Comparison of ENCODE assay signal across 8 mouse cellular contexts in genomic region chr7:127346676-127347075, GRCm38 (mm10). TPM values are rescaled to one million over a fixed set of nuclear protein-coding genes. Genes with fewer than 3 reads are reported as not detected.
DNase-seq lines count a peak whose midpoint lies in the region; ATAC-seq lines count a peak whose summit lies in the region.

No protein-coding gene starts in this region.

- ATAC-seq in forebrain, embryonic 13.5 days: no peak
- no peak for ATAC-seq in kidney, embryonic 15.5 days (replicated peaks; ENCODE audit: low FRiP score)

- H3K4me3 ChIP-seq in forebrain, embryonic 13.5 days: peak overlapping the region; percentile 94
- peak overlapping the region; percentile 85 for H3K4me3 ChIP-seq in kidney, embryonic 15.5 days (replicated peaks)

- intact Hi-C loops in left cerebral cortex, postnatal 14 days (cut with DNase I): no loop called here

- H3K9ac ChIP-seq in forebrain, embryonic 13.5 days: no peak overlapping the region
- H3K9ac ChIP-seq in kidney, embryonic 15.5 days: no peak overlapping the region; the same call in 1 of the 2 replicates

- H3K4me2 ChIP-seq in forebrain, embryonic 13.5 days: peak overlapping the region; percentile 86
- H3K4me2 ChIP-seq in kidney, embryonic 15.5 days: peak overlapping the region; percentile 83

- peaks cover 21% of the 10 kb centered on the region for H3K4me1 ChIP-seq in forebrain, embryonic 13.5 days
- H3K4me1 ChIP-seq in kidney, embryonic 15.5 days: peaks cover 38% of the 10 kb centered on the region

- no peaks in the 10 kb centered on the region for H3K9me3 ChIP-seq in forebrain, embryonic 13.5 days (replicated peaks)
- no peaks in the 10 kb centered on the region for H3K9me3 ChIP-seq in kidney, embryonic 15.5 days (replicated peaks)

- no peak overlapping the region for H3K27ac ChIP-seq in forebrain, embryonic 13.5 days
- H3K27ac ChIP-seq in kidney, embryonic 15.5 days: peak overlapping the region; percentile 99; the same call in 1 of the 2 replicates

- peak; percentile 26 for DNase-seq in embryo, embryonic 11 days
- DNase-seq in embryo, embryonic 9.5 days (ENCODE audit: extremely low spot score): no peak
- DNase-seq in lung, postnatal 10 days: peak; percentile 83
- no peak for DNase-seq in thymus, postnatal 36 days
- no peak for DNase-seq in left cerebral cortex, adult 8-10 months (ENCODE audit: low spot score in 2 of 2)
- DNase-seq in left cerebral cortex, postnatal 14 days (ENCODE audit: low spot score in 2 of 2): no peak

- peaks cover 20% of the 10 kb centered on the region for H3K36me3 ChIP-seq in forebrain, embryonic 13.5 days (ENCODE audit: poor library complexity, severe bottlenecking)
- H3K36me3 ChIP-seq in kidney, embryonic 15.5 days: peaks cover 24% of the 10 kb centered on the region

- 12% methylated on average over 8 of the region's 8 CpGs for WGBS in forebrain, embryonic 13.5 days
- 17% methylated on average over 8 of the region's 8 CpGs for WGBS in kidney, embryonic 15.5 days

- H3K27me3 ChIP-seq in forebrain, embryonic 13.5 days: no peaks in the 10 kb centered on the region
- no peaks in the 10 kb centered on the region for H3K27me3 ChIP-seq in kidney, embryonic 15.5 days

RNA-seq across cellular contexts. Expression of gene Zfp768, which starts 1.3 kb away (rescaled TPM):
- 11.8 and 12.6 TPM in 2 replicates for polyA plus RNA-seq in forebrain, embryonic 13.5 days (2015; fragmentation: Nextera tagmentation; extraction: Ambion mirVana)
- polyA plus RNA-seq in kidney, embryonic 15.5 days (2015; fragmentation: Nextera tagmentation; extraction: Ambion mirVana): 21.5 and 25.1 TPM in 2 replicates
- 10 to 100 TPM; 14.1 to 15.7 (median 15.2) TPM for total RNA-seq in left cerebral cortex, adult 8-10 months (2022)
- 10 to 100 TPM; 10.9 to 13.0 TPM for total RNA-seq in left cerebral cortex, postnatal 14 days (2021)

RNA-seq across cellular contexts. Expression of gene Zfp747, which starts 29.2 kb away (rescaled TPM):
- 6.4 and 8.6 TPM in 2 replicates for polyA plus RNA-seq in forebrain, embryonic 13.5 days (2015; fragmentation: Nextera tagmentation; extraction: Ambion mirVana)
- 8.3 and 10.7 TPM in 2 replicates for polyA plus RNA-seq in kidney, embryonic 15.5 days (2015; fragmentation: Nextera tagmentation; extraction: Ambion mirVana)
- 1 to 10 TPM; 6.6 to 8.8 (median 8.1) TPM for total RNA-seq in left cerebral cortex, adult 8-10 months (2022)
- 1 to 10 TPM; 5.4 to 7.8 TPM for total RNA-seq in left cerebral cortex, postnatal 14 days (2021)

RNA-seq across cellular contexts. Expression of gene 9130019O22Rik, which starts 40.3 kb away (rescaled TPM):
- 5.3 and 5.5 TPM in 2 replicates for polyA plus RNA-seq in forebrain, embryonic 13.5 days (2015; fragmentation: Nextera tagmentation; extraction: Ambion mirVana)
- polyA plus RNA-seq in kidney, embryonic 15.5 days (2015; fragmentation: Nextera tagmentation; extraction: Ambion mirVana): 5.7 and 6.3 TPM in 2 replicates
- 1 to 10 TPM; 3.1 to 5.3 (median 4.2) TPM for total RNA-seq in left cerebral cortex, adult 8-10 months (2022)
- 1 to 10 TPM; 2.7 to 2.8 TPM for total RNA-seq in left cerebral cortex, postnatal 14 days (2021)

RNA-seq across cellular contexts. Expression of gene E430018J23Rik, which starts 46.8 kb away (rescaled TPM):
- polyA plus RNA-seq in forebrain, embryonic 13.5 days (2015; fragmentation: Nextera tagmentation; extraction: Ambion mirVana): 6.0 and 7.2 TPM in 2 replicates
- 7.1 and 8.0 TPM in 2 replicates for polyA plus RNA-seq in kidney, embryonic 15.5 days (2015; fragmentation: Nextera tagmentation; extraction: Ambion mirVana)
- 10 to 100 TPM in 1 of 4 experiments, 1 to 10 TPM in 3; 6.5 to 10.3 (median 8.0) TPM for total RNA-seq in left cerebral cortex, adult 8-10 months (2022)
- total RNA-seq in left cerebral cortex, postnatal 14 days (2021): 1 to 10 TPM; 6.2 to 6.8 TPM

RNA-seq across cellular contexts. Expression of gene Itgal, which starts 50.6 kb away (rescaled TPM):
- 0.19 and 0.26 TPM in 2 replicates for polyA plus RNA-seq in forebrain, embryonic 13.5 days (2015; fragmentation: Nextera tagmentation; extraction: Ambion mirVana)
- polyA plus RNA-seq in kidney, embryonic 15.5 days (2015; fragmentation: Nextera tagmentation; extraction: Ambion mirVana): 0.82 and 1.2 TPM in 2 replicates
- under 1 TPM; 0.44 to 0.91 (median 0.83) TPM for total RNA-seq in left cerebral cortex, adult 8-10 months (2022)
- under 1 TPM; 0.59 to 0.72 TPM for total RNA-seq in left cerebral cortex, postnatal 14 days (2021)

Comparison
In these comparisons a context has a peak if more than half of its experiments do, and no peak if none do; other contexts are left out.
1. DNase-seq: peak in embryo, embryonic 11 days (single experiment) and lung, postnatal 10 days (single experiment); none in embryo, embryonic 9.5 days (single experiment), thymus, postnatal 36 days (0 of 2), left cerebral cortex, adult 8-10 months (0 of 2) and left cerebral cortex, postnatal 14 days (0 of 2).